ENCODE assay signal across 44 mouse cellular contexts in genomic region chr5:137897812-137898211, GRCm38 (mm10). TPM values are rescaled to one million over a fixed set of nuclear protein-coding genes. Genes with fewer than 3 reads are reported as not detected.
"Had no signal": no experiment of that assay in that cellular context is flagged by ENCODE, and none has a peak within 500 bp of the region (broad histone marks: within the 10 kb centered on the region; RNA-seq: fewer than 3 reads in every experiment).

No protein-coding gene starts in this region.

- H3K4me3 ChIP-seq: heart, embryonic 12.5 days; heart, embryonic 13.5 days; heart, embryonic 15.5 days; hindbrain, embryonic 10.5 days; hindbrain, embryonic 12.5 days; hindbrain, embryonic 13.5 days; hindbrain, embryonic 15.5 days; intestine, embryonic 15.5 days; kidney, embryonic 15.5 days; layer of hippocampus, adult 2 months; left cerebral cortex, adult 2 months had no signal

- H3K4me1 ChIP-seq: heart, embryonic 12.5 days; heart, embryonic 13.5 days; heart, embryonic 15.5 days; hindbrain, embryonic 10.5 days; hindbrain, embryonic 12.5 days; hindbrain, embryonic 13.5 days; hindbrain, embryonic 15.5 days; intestine, embryonic 15.5 days; kidney, embryonic 15.5 days had no signal

- H3K9me3 ChIP-seq: heart, embryonic 12.5 days; heart, embryonic 13.5 days; heart, embryonic 15.5 days; hindbrain, embryonic 10.5 days; hindbrain, embryonic 12.5 days; hindbrain, embryonic 13.5 days; hindbrain, embryonic 15.5 days; intestine, embryonic 15.5 days; kidney, embryonic 15.5 days had no signal

- ATAC-seq: hindbrain, embryonic 16.5 days; hindbrain, postnatal 0 days; inflammation-experienced regulatory T-cells, adult 6 months; intestine, embryonic 15.5 days; intestine, embryonic 16.5 days; intestine, postnatal 0 days had no signal

- DNase-seq: heart, postnatal 10 days; heart, postnatal 14 days; heart, postnatal 36 days; heart, postnatal 4 days; kidney, adult 11 months; kidney, adult 18-20 months; kidney, adult 2 months; kidney, adult 8-10 months; kidney, adult 9 months; kidney, postnatal 10 days; kidney, postnatal 14 days; kidney, postnatal 25 days; kidney, postnatal 36 days; kidney, postnatal 4 days; layer of hippocampus, adult 9-11 months; layer of hippocampus, postnatal 36 days had no signal

- H3K9ac ChIP-seq: heart, embryonic 12.5 days; heart, embryonic 13.5 days; heart, embryonic 15.5 days; hindbrain, embryonic 12.5 days; hindbrain, embryonic 13.5 days; hindbrain, embryonic 14.5 days; hindbrain, embryonic 15.5 days; intestine, embryonic 15.5 days; kidney, embryonic 15.5 days had no signal

- H3K4me2 ChIP-seq: heart, embryonic 12.5 days; heart, embryonic 13.5 days; heart, embryonic 15.5 days; hindbrain, embryonic 12.5 days; hindbrain, embryonic 13.5 days; hindbrain, embryonic 14.5 days; hindbrain, embryonic 15.5 days; intestine, embryonic 15.5 days; kidney, embryonic 15.5 days had no signal

- H3K36me3 ChIP-seq: heart, embryonic 12.5 days; heart, embryonic 13.5 days; heart, embryonic 15.5 days; hindbrain, embryonic 10.5 days; hindbrain, embryonic 12.5 days; hindbrain, embryonic 13.5 days; hindbrain, embryonic 15.5 days; intestine, embryonic 15.5 days; kidney, embryonic 15.5 days had no signal

- H3K27me3 ChIP-seq: heart, embryonic 12.5 days; hindbrain, embryonic 12.5 days; hindbrain, embryonic 13.5 days; hindbrain, embryonic 15.5 days; intestine, embryonic 15.5 days had no signal

- H3K27ac ChIP-seq: heart, embryonic 13.5 days; heart, embryonic 15.5 days; hindbrain, embryonic 10.5 days; hindbrain, embryonic 12.5 days; hindbrain, embryonic 13.5 days; hindbrain, embryonic 14.5 days; hindbrain, embryonic 15.5 days; hindbrain, postnatal 0 days; intestine, embryonic 15.5 days; kidney, embryonic 15.5 days; kidney, postnatal 0 days; layer of hippocampus, adult 2 months; left cerebral cortex, adult 2 months had no signal

RNA-seq across cellular contexts. Expression of gene Cyp3a13, which starts 23.6 kb away (rescaled TPM):
- total RNA-seq: hematopoietic stem cell, adult 5-6 weeks; layer of hippocampus, postnatal 10 days had no signal
- polyA plus RNA-seq: heart, embryonic 13.5 days; heart, embryonic 14.5 days; heart, embryonic 15.5 days; hindbrain, embryonic 10.5 days; hindbrain, embryonic 11.5 days; hindbrain, embryonic 12.5 days; hindbrain, embryonic 13.5 days; hindbrain, embryonic 14.5 days; hindbrain, embryonic 15.5 days; hindbrain, embryonic 16.5 days; inflammation-experienced regulatory T-cells, adult 6 months; kidney, embryonic 14.5 days had no signal

RNA-seq across cellular contexts. Expression of gene Pilrb2, which starts 26.2 kb away (rescaled TPM):
- total RNA-seq: hindbrain, postnatal 0 days; layer of hippocampus, adult 18-20 months; layer of hippocampus, adult 2 months; layer of hippocampus, postnatal 10 days; layer of hippocampus, postnatal 14 days; layer of hippocampus, postnatal 25 days; layer of hippocampus, postnatal 36 days; left cerebral cortex, adult 2 months; left cerebral cortex, adult 8-10 months had no signal
- polyA plus RNA-seq: hindbrain, embryonic 11.5 days; hindbrain, embryonic 12.5 days; hindbrain, embryonic 13.5 days; hindbrain, embryonic 14.5 days; hindbrain, embryonic 15.5 days; hindbrain, embryonic 16.5 days; hindbrain, postnatal 0 days; inflammation-experienced regulatory T-cells, adult 6 months had no signal

RNA-seq across cellular contexts. Expression of gene Pilrb1, which starts 39.9 kb away (rescaled TPM):
- total RNA-seq: hindbrain, postnatal 0 days; layer of hippocampus, adult 18-20 months; layer of hippocampus, adult 2 months; layer of hippocampus, postnatal 10 days; layer of hippocampus, postnatal 14 days; layer of hippocampus, postnatal 25 days; layer of hippocampus, postnatal 36 days; left cerebral cortex, adult 18-20 months; left cerebral cortex, adult 2 months; left cerebral cortex, adult 8-10 months had no signal
- polyA plus RNA-seq: hindbrain, embryonic 10.5 days; hindbrain, embryonic 11.5 days; hindbrain, embryonic 12.5 days; hindbrain, embryonic 13.5 days; hindbrain, embryonic 14.5 days; hindbrain, embryonic 15.5 days; hindbrain, embryonic 16.5 days; hindbrain, postnatal 0 days had no signal
